Mouse (Mus musculus) liver, embryonic 11.5 days (tissue): ENCODE data around the gene Pcna. TPM values are rescaled to one million over a fixed set of nuclear protein-coding genes. Genes with fewer than 3 reads are reported as not detected.

Source experiments
- ATAC-seq: fragments of 200-750 bp; cut with Nextera tagmentation; replicated peaks from 2 replicates; pipeline ENCODE4 v1.8.0; 2017; ENCODE audit warnings: moderate number of reproducible peaks, mild to moderate bottlenecking, moderate TSS enrichment, moderate library complexity; ENCODE audit not compliant: low FRiP score
- DNase-seq: peaks from one replicate; pipeline ENCODE4 v3.0.0-alpha.2; 2017; ENCODE audit warnings: low spot score
- H3K27ac ChIP-seq: fragments of 300-500 bp; sonication (generic); 2 replicates; pipeline ENCODE4 v1.5.1; 2014; ENCODE audit warnings: mild to moderate bottlenecking, low read depth, low read length, control low read depth
- H3K27me3 ChIP-seq: fragments of 300-500 bp; sonication (generic); replicated peaks from 2 replicates; pipeline ENCODE4 v1.6.1; 2014; ENCODE audit warnings: low read length, mixed read lengths; ENCODE audit not compliant: control insufficient read depth, insufficient read depth
- H3K36me3 ChIP-seq: fragments of 300-500 bp; sonication (generic); 2 replicates; pipeline ENCODE4 v1.6.1; 2014; ENCODE audit warnings: mild to moderate bottlenecking, low read length, moderate library complexity, mixed read lengths; ENCODE audit not compliant: control insufficient read depth, insufficient read depth
- H3K4me1 ChIP-seq: fragments of 300-500 bp; sonication (generic); replicated peaks from 2 replicates; pipeline ENCODE4 v1.6.1; 2014; ENCODE audit warnings: low read length, mixed read lengths; ENCODE audit not compliant: control insufficient read depth, insufficient read depth
- H3K4me2 ChIP-seq: fragments of 300-500 bp; sonication (generic); 2 replicates; pipeline ENCODE4 v1.6.1; 2014; ENCODE audit warnings: mild to moderate bottlenecking, control low read depth, moderate library complexity
- H3K4me3 ChIP-seq: fragments of 300-500 bp; sonication (generic); 2 replicates; pipeline ENCODE4 v1.5.1; 2014; ENCODE audit warnings: low read depth, low read length, control low read depth
- H3K9ac ChIP-seq: fragments of 300-500 bp; sonication (generic); 2 replicates; pipeline ENCODE4 v1.6.1; 2014; ENCODE audit warnings: low read depth, low read length, control low read depth
- H3K9me3 ChIP-seq: fragments of 300-500 bp; sonication (generic); 2 replicates; pipeline ENCODE4 v1.6.1; 2016; ENCODE audit warnings: low read length, inconsistent platforms, mixed read lengths; ENCODE audit not compliant: control insufficient read depth
- WGBS: fragments of 180-500 bp; shearing (Covaris S2); extraction: QIAGEN DNeasy Blood & Tissue Kit; methylation state at CpG from one replicate; pipeline ENCODE4 v1.1.7; 2014; 5-methylcytosine and 5-hydroxymethylcytosine counted together
- polyA plus RNA-seq: library from polyadenylated mRNA; unstranded; fragments of >200 nt; fragmentation: Nextera tagmentation; extraction: Ambion mirVana; gene quantifications from 2 replicates; pipeline ENCODE4 v1.2.1, GENCODE M21; 2014

The Pcna gene
- polyA plus RNA-seq, 1 experiment from 2014 or later, result 415 TPM

GRCm38 (mm10) chr2:132279978-132280377 lies 26.9 kb upstream of the Pcna start:
- 73% methylated on average over 4 of the region's 4 CpGs for WGBS

GRCm38 (mm10) chr2:132279336-132279882 lies 26.3 kb upstream of the Pcna start:
- Histone ChIP-seq H3K4me3 (no peak overlapping the region), H3K27me3 (no peaks in the 10 kb centered on the region), H3K4me2 (no peak overlapping the region), H3K36me3 (no peaks in the 10 kb centered on the region), H3K27ac (no peak overlapping the region), H3K9ac (no peak overlapping the region), H3K4me1 (peaks cover 35% of the 10 kb centered on the region), H3K9me3 (no peaks in the 10 kb centered on the region)
- 52% methylated on average over 3 of the region's 3 CpGs for WGBS
- no peak for DNase-seq
- no peak for ATAC-seq

More at GRCm38 (mm10) chr2:132279978-132280377, 26.9 kb upstream of the Pcna start:
- H3K27ac ChIP-seq, result no peak overlapping the region
- no peak overlapping the region for H3K4me2 ChIP-seq
- H3K9me3 ChIP-seq, result no peaks in the 10 kb centered on the region
- no peaks in the 10 kb centered on the region for H3K27me3 ChIP-seq
- H3K4me1 ChIP-seq, result peaks cover 38% of the 10 kb centered on the region
- no peaks in the 10 kb centered on the region for H3K36me3 ChIP-seq
- ATAC-seq (no peak), DNase-seq (no peak)
- H3K4me3 ChIP-seq, result no peak overlapping the region
- H3K9ac ChIP-seq, result no peak overlapping the region

GRCm38 (mm10) chr2:132278273-132278853 lies 25.2 kb upstream of the Pcna start:
- Histone ChIP-seq H3K9me3 (no peaks in the 10 kb centered on the region), H3K27me3 (no peaks in the 10 kb centered on the region), H3K27ac (no peak overlapping the region), H3K4me1 (peaks cover 25% of the 10 kb centered on the region), H3K9ac (no peak overlapping the region), H3K4me2 (no peak overlapping the region), H3K4me3 (no peak overlapping the region), H3K36me3 (no peaks in the 10 kb centered on the region)
- DNase-seq, result no peak
- no peak for ATAC-seq
- 67% methylated on average over 8 of the region's 8 CpGs for WGBS

GRCm38 (mm10) chr2:132276249-132276648 lies 23.1 kb upstream of the Pcna start:
- peaks cover 5% of the 10 kb centered on the region; the same call in 1 of the 2 replicates for H3K4me1 ChIP-seq
- H3K4me2 ChIP-seq, result no peak overlapping the region
- DNase-seq (no peak), ATAC-seq (no peak)
- H3K4me3 ChIP-seq, result no peak overlapping the region
- H3K27ac ChIP-seq, result no peak overlapping the region
- H3K27me3 ChIP-seq, result no peaks in the 10 kb centered on the region
- 77% methylated on average over 4 of the region's 4 CpGs for WGBS
- H3K36me3 ChIP-seq, result no peaks in the 10 kb centered on the region
- no peak overlapping the region for H3K9ac ChIP-seq
- H3K9me3 ChIP-seq, result no peaks in the 10 kb centered on the region

- no peak overlapping the region for H3K9ac ChIP-seq
- no peaks in the 10 kb centered on the region for H3K36me3 ChIP-seq
- no peak overlapping the region for H3K4me2 ChIP-seq
- no peak overlapping the region for H3K27ac ChIP-seq
- ATAC-seq, result no peak
- H3K4me1 ChIP-seq, result peaks cover 7% of the 10 kb centered on the region; the same call in 1 of the 2 replicates
- no peak for DNase-seq
- H3K9me3 ChIP-seq, result no peaks in the 10 kb centered on the region
- no peaks in the 10 kb centered on the region for H3K27me3 ChIP-seq
- WGBS, result 71% methylated on average over 4 of the region's 4 CpGs
- H3K4me3 ChIP-seq, result no peak overlapping the region
Observed at GRCm38 (mm10) chr2:132275527-132275926, 22.4 kb upstream of the Pcna start.

- no peaks in the 10 kb centered on the region for H3K36me3 ChIP-seq
- ATAC-seq, result no peak
- H3K9me3 ChIP-seq, result no peaks in the 10 kb centered on the region
- peaks cover 7% of the 10 kb centered on the region; the same call in 1 of the 2 replicates for H3K4me1 ChIP-seq
- DNase-seq, result no peak
- no peak overlapping the region for H3K27ac ChIP-seq
- WGBS, result 59% methylated on average over 6 of the region's 6 CpGs
- H3K9ac ChIP-seq, result no peak overlapping the region
- H3K4me3 ChIP-seq, result no peak overlapping the region
- H3K27me3 ChIP-seq, result no peaks in the 10 kb centered on the region
- H3K4me2 ChIP-seq, result no peak overlapping the region
Observed at GRCm38 (mm10) chr2:132272694-132273389, 19.7 kb upstream of the Pcna start.

- Histone ChIP-seq H3K4me3 (no peak overlapping the region), H3K4me2 (no peak overlapping the region), H3K4me1 (peaks cover 7% of the 10 kb centered on the region; the same call in 1 of the 2 replicates), H3K9ac (no peak overlapping the region), H3K9me3 (no peaks in the 10 kb centered on the region), H3K27ac (no peak overlapping the region), H3K27me3 (no peaks in the 10 kb centered on the region), H3K36me3 (no peaks in the 10 kb centered on the region)
- DNase-seq (no peak), ATAC-seq (peak; percentile 58)
- 74% methylated on average over 2 of the region's 2 CpGs for WGBS
Observed at GRCm38 (mm10) chr2:132270331-132270951, 17.3 kb upstream of the Pcna start.

- 63% methylated on average over 3 of the region's 3 CpGs for WGBS
- ATAC-seq (peak; percentile 73), DNase-seq (no peak)
- H3K4me2 ChIP-seq, result no peak overlapping the region
- H3K36me3 ChIP-seq, result no peaks in the 10 kb centered on the region
- H3K9ac ChIP-seq, result no peak overlapping the region
- no peaks in the 10 kb centered on the region for H3K27me3 ChIP-seq
- no peaks in the 10 kb centered on the region for H3K9me3 ChIP-seq
- H3K4me3 ChIP-seq, result no peak overlapping the region
- no peak overlapping the region for H3K27ac ChIP-seq
- H3K4me1 ChIP-seq, result peaks cover 10% of the 10 kb centered on the region
Observed at GRCm38 (mm10) chr2:132269217-132269616, 16.1 kb upstream of the Pcna start.
